Mouse (Mus musculus): ENCODE measurements around the gene Gm49380. TPM values are rescaled to one million over a fixed set of nuclear protein-coding genes. Genes with fewer than 3 reads are reported as not detected.

The Gm49380 gene
- polyA plus RNA-seq, 1 experiment = 0.29 TPM

GRCm38 (mm10) chr9:44078955-44079756 lies 34.1 kb downstream of the Gm49380 start:
- TF ChIP-seq CTCF (IDR thresholded peaks at IDR 0.05; ENCODE audit: borderline replicate concordance, extremely low read depth, insufficient read depth, insufficient read length) (no peak), POLR2A (IDR thresholded peaks at IDR 0.05; ENCODE audit: borderline replicate concordance, extremely low read depth, insufficient read depth, insufficient read length, poor library complexity, severe bottlenecking) (no peak)
- DNase-seq (ENCODE audit: low read depth) = peak; percentile 92

GRCm38 (mm10) chr9:44078136-44078797 lies 35.0 kb downstream of the Gm49380 start:
- DNase-seq (ENCODE audit: low read depth) = no peak

GRCm38 (mm10) chr9:44077266-44077910 lies 35.9 kb downstream of the Gm49380 start:
- DNase-seq (ENCODE audit: low read depth) = no peak
- no peak for TF ChIP-seq POLR2A (IDR thresholded peaks at IDR 0.05; ENCODE audit: borderline replicate concordance, extremely low read depth, insufficient read depth, insufficient read length, poor library complexity, severe bottlenecking)
- no peak for TF ChIP-seq CTCF (IDR thresholded peaks at IDR 0.05; ENCODE audit: borderline replicate concordance, extremely low read depth, insufficient read depth, insufficient read length)

More at GRCm38 (mm10) chr9:44078136-44078797, 35.0 kb downstream of the Gm49380 start:
- no peak for TF ChIP-seq CTCF (IDR thresholded peaks at IDR 0.05; ENCODE audit: borderline replicate concordance, extremely low read depth, insufficient read depth, insufficient read length)
- no peak for TF ChIP-seq POLR2A (IDR thresholded peaks at IDR 0.05; ENCODE audit: borderline replicate concordance, extremely low read depth, insufficient read depth, insufficient read length, poor library complexity, severe bottlenecking)

GRCm38 (mm10) chr9:44076764-44077120 lies 36.6 kb downstream of the Gm49380 start:
- DNase-seq (ENCODE audit: low read depth) = peak; percentile 67
- TF ChIP-seq POLR2A (IDR thresholded peaks at IDR 0.05; ENCODE audit: borderline replicate concordance, extremely low read depth, insufficient read depth, insufficient read length, poor library complexity, severe bottlenecking) (no peak), CTCF (IDR thresholded peaks at IDR 0.05; ENCODE audit: borderline replicate concordance, extremely low read depth, insufficient read depth, insufficient read length) (peak; percentile 65; the same call in 1 of the 2 replicates)

- no peak for TF ChIP-seq POLR2A (IDR thresholded peaks at IDR 0.05; ENCODE audit: borderline replicate concordance, extremely low read depth, insufficient read depth, insufficient read length, poor library complexity, severe bottlenecking)
- no peak for TF ChIP-seq CTCF (IDR thresholded peaks at IDR 0.05; ENCODE audit: borderline replicate concordance, extremely low read depth, insufficient read depth, insufficient read length)
- no peak for DNase-seq (ENCODE audit: low read depth)
These were observed 37.1 kb downstream of the Gm49380 start for GRCm38 (mm10) chr9:44075996-44076763.

- DNase-seq (ENCODE audit: low read depth) = no peak
- TF ChIP-seq POLR2A (IDR thresholded peaks at IDR 0.05; ENCODE audit: borderline replicate concordance, extremely low read depth, insufficient read depth, insufficient read length, poor library complexity, severe bottlenecking) (no peak), CTCF (IDR thresholded peaks at IDR 0.05; ENCODE audit: borderline replicate concordance, extremely low read depth, insufficient read depth, insufficient read length) (no peak)
These were observed 37.9 kb downstream of the Gm49380 start for GRCm38 (mm10) chr9:44075276-44075995.

- TF ChIP-seq CTCF (IDR thresholded peaks at IDR 0.05; ENCODE audit: borderline replicate concordance, extremely low read depth, insufficient read depth, insufficient read length) (peak; percentile 39; the same call in 1 of the 2 replicates), POLR2A (IDR thresholded peaks at IDR 0.05; ENCODE audit: borderline replicate concordance, extremely low read depth, insufficient read depth, insufficient read length, poor library complexity, severe bottlenecking) (no peak)
- no peak for DNase-seq (ENCODE audit: low read depth)
These were observed 38.7 kb downstream of the Gm49380 start for GRCm38 (mm10) chr9:44074395-44075275.

GRCm38 (mm10) chr9:44073115-44073514 lies 40.2 kb downstream of the Gm49380 start:
- TF ChIP-seq POLR2A (IDR thresholded peaks at IDR 0.05; ENCODE audit: borderline replicate concordance, extremely low read depth, insufficient read depth, insufficient read length, poor library complexity, severe bottlenecking) (no peak), CTCF (IDR thresholded peaks at IDR 0.05; ENCODE audit: borderline replicate concordance, extremely low read depth, insufficient read depth, insufficient read length) (no peak)
- DNase-seq (ENCODE audit: low read depth) = no peak

GRCm38 (mm10) chr9:44072599-44072915 lies 40.7 kb downstream of the Gm49380 start:
- peak; percentile 78 for DNase-seq (ENCODE audit: low read depth)
- no peak for TF ChIP-seq CTCF (IDR thresholded peaks at IDR 0.05; ENCODE audit: borderline replicate concordance, extremely low read depth, insufficient read depth, insufficient read length)
- no peak for TF ChIP-seq POLR2A (IDR thresholded peaks at IDR 0.05; ENCODE audit: borderline replicate concordance, extremely low read depth, insufficient read depth, insufficient read length, poor library complexity, severe bottlenecking)
